Mouse (Mus musculus) C2C12 (cell line): ENCODE results near the gene Fmo1. TPM values are rescaled to one million over a fixed set of nuclear protein-coding genes. Genes with fewer than 3 reads are reported as not detected.

Source experiments
- H3K27me3 ChIP-seq: one replicate; pipeline ENCODE4 v1.6.1; 2011; ENCODE audit not compliant: control insufficient read depth, insufficient read depth, insufficient read length
- H3K36me3 ChIP-seq: one replicate; pipeline ENCODE4 v1.6.1; 2011; ENCODE audit not compliant: control insufficient read depth, insufficient read depth
- H3K4me3 ChIP-seq: one replicate; pipeline ENCODE4 v1.5.1; 2011; ENCODE audit warnings: mild to moderate bottlenecking, control low read depth; ENCODE audit not compliant: poor library complexity, insufficient read depth, severe bottlenecking
- H3K79me2 ChIP-seq: one replicate; pipeline ENCODE4 v1.6.1; 2011; ENCODE audit not compliant: control insufficient read depth, insufficient read depth
- H3K79me3 ChIP-seq: one replicate; pipeline ENCODE4 v1.6.1; 2011; ENCODE audit warnings: low read depth, control low read depth
- H3ac ChIP-seq: one replicate; pipeline ENCODE3; 2011; ENCODE audit warnings: low read depth; ENCODE audit not compliant: control insufficient read depth, insufficient read length
- CEBPB ChIP-seq: IDR thresholded peaks from one replicate; pipeline ENCODE4 v1.6.1; 2011; ENCODE audit warnings: low read depth, mild to moderate bottlenecking, control low read depth, moderate library complexity
- CTCF ChIP-seq: IDR thresholded peaks from one replicate; pipeline ENCODE4 v1.5.1; 2011; ENCODE audit not compliant: control insufficient read depth, insufficient read depth, insufficient read length
- FOSL1 ChIP-seq: IDR thresholded peaks from one replicate; pipeline ENCODE4 v1.8.0; 2011; ENCODE audit warnings: mild to moderate bottlenecking, low read length; ENCODE audit not compliant: poor library complexity, insufficient read depth, severe bottlenecking
- MAX ChIP-seq: IDR thresholded peaks from one replicate; pipeline ENCODE4 v1.6.1; 2011; ENCODE audit warnings: mild to moderate bottlenecking, control low read depth
- MYOD1 ChIP-seq: IDR thresholded peaks from one replicate; pipeline ENCODE4 v1.6.1; 2011; ENCODE audit warnings: low read depth; ENCODE audit not compliant: control insufficient read depth, insufficient read length
- MYOG ChIP-seq: IDR thresholded peaks from one replicate; pipeline ENCODE4 v1.6.1; 2011; ENCODE audit not compliant: control insufficient read depth, insufficient read length; ENCODE audit errors: extremely low read depth
- USF1 ChIP-seq: IDR thresholded peaks from one replicate; pipeline ENCODE4 v1.6.1; 2011; ENCODE audit warnings: low read depth, mild to moderate bottlenecking, control low read depth, moderate library complexity
- polyA plus RNA-seq: library from polyadenylated mRNA; unstranded; fragments of >200 nt; fragmentation: generic; extraction: Trizol; gene quantifications from one replicate; pipeline ENCODE4 v1.2.1, GENCODE M21; 2012; ENCODE audit warnings: missing spikeins

Fmo1 gene
- polyA plus RNA-seq, 1 experiment = 0.27 TPM

DNA sequence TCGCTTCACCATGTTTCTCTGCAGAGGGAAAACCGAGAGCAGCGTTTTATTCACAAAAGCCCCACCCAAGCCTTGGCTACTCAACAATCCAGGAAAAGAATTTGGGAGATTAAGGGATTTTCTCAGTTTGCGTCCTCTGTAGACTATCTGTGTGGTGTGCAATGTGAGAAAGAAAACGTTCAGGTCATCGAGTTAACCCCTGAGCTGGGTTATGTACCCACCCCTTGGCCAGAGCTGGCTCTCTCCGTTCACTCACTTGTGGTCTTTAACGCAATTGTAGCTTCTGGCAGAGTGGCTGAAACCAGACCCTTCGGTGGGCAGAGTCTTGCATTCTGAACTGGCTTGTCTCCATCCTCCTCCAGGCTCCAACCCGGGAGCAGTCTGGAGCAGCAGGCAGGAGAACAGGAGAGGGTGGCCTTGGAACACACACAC is 6.8 kb downstream of the Fmo1 start:
- Histone ChIP-seq H3K4me3 (no peak overlapping the region), H3K79me3 (no peaks in the 10 kb centered on the region)

DNA sequence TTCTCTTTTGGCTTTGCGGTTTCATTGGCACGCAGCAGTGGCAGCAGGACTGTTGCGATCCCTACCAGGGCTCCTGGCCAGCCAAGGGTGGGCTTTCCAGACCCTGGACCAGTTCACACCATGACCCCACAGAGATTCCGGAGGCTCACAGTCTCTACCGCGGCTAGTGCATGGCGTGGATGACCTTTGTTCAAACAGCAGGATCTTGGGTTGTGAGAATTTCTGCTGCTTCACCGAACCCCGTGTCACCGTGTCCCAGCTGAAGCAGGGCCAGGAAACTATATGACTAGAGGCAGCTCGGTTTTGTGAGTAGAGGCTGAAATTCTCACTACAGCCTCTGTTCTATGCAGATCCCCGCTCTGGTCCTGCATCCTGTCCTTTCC is 7.7 kb downstream of the Fmo1 start:
- Histone ChIP-seq H3K79me3 (no peaks in the 10 kb centered on the region), H3ac (peak overlapping the region; percentile 59), H3K79me2 (no peaks in the 10 kb centered on the region), H3K27me3 (no peaks in the 10 kb centered on the region), H3K36me3 (no peaks in the 10 kb centered on the region), H3K4me3 (peak overlapping the region; percentile 18)
- no peak for TF ChIP-seq MYOD1

More for the DNA sequence above, 6.8 kb downstream of the Fmo1 start:
- Histone ChIP-seq H3K36me3 (no peaks in the 10 kb centered on the region), H3ac (peak overlapping the region; percentile 30), H3K27me3 (no peaks in the 10 kb centered on the region), H3K79me2 (no peaks in the 10 kb centered on the region)
- no peak for TF ChIP-seq USF1
- no peak for TF ChIP-seq MAX
- no peak for TF ChIP-seq CTCF

DNA sequence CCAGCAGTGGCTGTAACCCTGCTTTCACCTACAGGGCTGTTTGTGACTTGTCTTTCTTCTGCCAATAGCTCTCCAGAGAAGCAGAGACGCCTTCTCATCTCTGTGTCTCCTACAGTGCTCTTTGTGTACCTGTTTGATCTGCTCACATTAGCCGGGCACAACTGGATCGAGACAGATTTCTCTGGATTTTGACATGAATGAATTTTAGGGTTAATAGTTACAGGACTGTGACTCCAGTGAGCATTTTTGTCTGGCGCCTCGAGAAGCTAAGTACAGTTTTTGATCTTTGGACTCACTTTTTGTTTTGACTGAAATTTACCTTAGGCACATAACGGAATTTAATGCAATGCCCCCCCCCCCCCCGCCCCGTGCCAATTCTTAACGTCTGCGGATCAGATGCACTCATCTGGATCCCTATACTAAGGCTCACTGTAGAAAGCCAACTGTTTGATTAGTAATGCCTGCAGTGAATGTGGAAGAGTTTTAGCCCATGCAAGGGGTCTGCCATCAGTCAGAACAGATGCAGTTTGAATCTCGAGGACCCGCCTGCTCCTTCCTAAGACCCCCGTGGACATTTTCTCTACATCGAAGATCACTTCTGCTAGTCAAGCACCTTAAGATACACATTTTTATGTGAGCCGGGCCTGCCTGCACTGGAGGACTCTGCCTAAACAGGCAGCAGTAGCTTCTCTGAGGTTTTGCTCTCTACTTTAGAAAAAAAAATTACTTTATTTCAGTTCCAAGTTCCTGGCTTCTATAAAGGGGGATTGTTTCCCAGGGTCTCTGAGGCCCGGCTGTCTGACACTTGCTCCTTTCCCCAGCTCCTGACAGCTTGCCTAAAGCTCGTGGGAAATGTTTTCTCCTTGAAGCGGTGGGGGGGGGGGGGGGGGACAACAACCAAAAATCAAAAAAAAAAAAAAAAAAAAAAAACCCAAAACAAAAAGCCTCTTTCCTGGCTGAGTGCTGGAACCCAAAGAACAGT is 8.4 kb downstream of the Fmo1 start:
- H3ac ChIP-seq = no peak overlapping the region
- H3K4me3 ChIP-seq = peak overlapping the region; percentile 18
- H3K27me3 ChIP-seq = no peaks in the 10 kb centered on the region
- no peaks in the 10 kb centered on the region for H3K79me2 ChIP-seq
- H3K36me3 ChIP-seq = no peaks in the 10 kb centered on the region
- no peaks in the 10 kb centered on the region for H3K79me3 ChIP-seq
- no peak for TF ChIP-seq FOSL1

DNA sequence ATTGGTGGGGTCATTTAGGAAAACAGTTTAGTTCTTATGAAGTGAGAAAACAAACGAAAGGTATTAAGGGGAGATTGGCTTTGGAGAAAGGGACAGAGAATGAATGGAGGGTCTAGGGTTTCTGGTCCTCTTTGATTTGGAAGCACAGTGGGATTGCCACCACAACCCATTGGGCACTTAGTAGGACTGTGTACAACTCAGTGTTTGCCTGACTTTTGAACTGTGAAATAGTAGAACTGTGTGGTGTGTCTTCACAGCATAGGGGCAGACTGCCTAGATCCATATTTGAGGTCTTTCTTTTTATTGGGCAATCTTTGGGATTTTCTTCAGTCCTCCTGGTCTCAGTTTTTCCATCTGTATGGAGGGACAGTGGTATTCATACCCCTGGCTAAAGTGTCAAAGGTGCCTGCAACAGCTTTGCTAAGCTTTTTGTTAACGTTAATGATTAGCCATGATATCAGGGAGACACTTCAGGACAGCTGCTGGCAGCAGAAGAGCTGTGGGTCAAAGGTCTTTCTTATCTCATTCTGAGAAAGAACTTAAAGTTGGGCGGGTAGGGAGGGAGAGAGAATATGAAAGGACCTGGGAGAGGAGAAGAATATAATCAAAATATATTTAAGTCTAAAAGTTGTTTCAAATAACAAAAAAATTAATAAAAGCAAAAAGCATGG is 12.5 kb downstream of the Fmo1 start:
- Histone ChIP-seq H3ac (no peak overlapping the region), H3K79me3 (no peaks in the 10 kb centered on the region), H3K27me3 (no peaks in the 10 kb centered on the region), H3K36me3 (no peaks in the 10 kb centered on the region), H3K4me3 (no peak overlapping the region), H3K79me2 (no peaks in the 10 kb centered on the region)
- no peak for TF ChIP-seq USF1
- no peak for TF ChIP-seq CTCF
- TF ChIP-seq MYOG = no peak
- no peak for TF ChIP-seq CEBPB
- TF ChIP-seq MAX = no peak
- no peak for TF ChIP-seq MYOD1
- TF ChIP-seq FOSL1 = no peak

DNA sequence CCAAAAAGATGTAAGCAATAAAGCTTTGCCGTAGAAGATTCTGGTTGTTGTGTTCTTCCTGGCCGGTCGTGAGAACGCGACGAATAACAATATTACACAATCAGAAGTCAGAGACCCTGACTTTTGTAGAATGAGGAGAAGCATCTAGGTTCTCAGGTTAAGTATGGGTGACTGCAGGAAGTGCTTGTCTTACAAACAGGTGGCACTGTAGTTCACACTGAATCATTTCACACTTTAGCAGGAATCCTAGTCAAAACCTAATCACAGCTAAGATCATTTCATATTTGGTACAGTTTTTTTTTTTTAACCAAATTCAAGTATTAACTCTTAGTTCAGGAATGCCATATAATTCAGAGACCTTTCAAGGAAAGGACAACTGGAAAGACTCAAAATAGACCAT is 18.9 kb downstream of the Fmo1 start:
- Histone ChIP-seq H3K4me3 (no peak overlapping the region), H3K27me3 (no peaks in the 10 kb centered on the region), H3ac (no peak overlapping the region), H3K36me3 (no peaks in the 10 kb centered on the region), H3K79me2 (no peaks in the 10 kb centered on the region), H3K79me3 (no peaks in the 10 kb centered on the region)
- no peak for TF ChIP-seq MYOG
- no peak for TF ChIP-seq MAX
- TF ChIP-seq FOSL1 = no peak
- no peak for TF ChIP-seq CTCF
- no peak for TF ChIP-seq USF1

DNA sequence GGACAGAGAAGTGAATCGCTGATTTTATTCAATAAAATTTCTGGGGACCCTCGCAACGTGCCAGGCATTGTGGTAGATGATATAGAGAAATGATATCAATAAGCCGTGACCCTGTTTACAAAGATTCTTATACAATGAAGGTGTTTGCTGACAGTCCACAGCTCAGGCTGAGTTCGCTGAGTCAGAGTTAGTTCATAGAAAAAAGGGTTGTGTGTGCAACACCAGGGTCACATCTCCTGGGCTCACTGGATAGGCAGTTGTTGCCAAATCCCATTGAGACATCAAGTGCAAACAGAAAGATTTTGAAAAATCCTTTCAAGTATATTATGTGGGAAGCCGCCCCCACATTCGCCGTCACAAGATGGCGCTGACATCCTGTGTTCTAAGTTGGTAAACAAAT is 26.2 kb downstream of the Fmo1 start:
- no peak for TF ChIP-seq CEBPB
- no peak for TF ChIP-seq MYOD1
- no peak for TF ChIP-seq MYOG
- no peak for TF ChIP-seq MAX
- no peak for TF ChIP-seq CTCF
- no peak for TF ChIP-seq FOSL1
- TF ChIP-seq USF1 = no peak
- H3K79me2 ChIP-seq = no peaks in the 10 kb centered on the region
- H3ac ChIP-seq = no peak overlapping the region
- H3K4me3 ChIP-seq = no peak overlapping the region
- H3K27me3 ChIP-seq = no peaks in the 10 kb centered on the region
- H3K36me3 ChIP-seq = no peaks in the 10 kb centered on the region
- no peaks in the 10 kb centered on the region for H3K79me3 ChIP-seq
